Mouse (Mus musculus) brain, embryonic 14.5 days (tissue): ENCODE results near the gene Ano6.
A peak's percentile ranks its signal among the peaks of the same experiment; 100 is the strongest.

Source experiments
- CTCF ChIP-seq: fragments of 200-500 bp; IDR thresholded peaks from 2 replicates; pipeline ENCODE4 v1.5.1; 2012; ENCODE audit warnings: inconsistent platforms, mild to moderate bottlenecking, moderate library complexity, borderline replicate concordance; ENCODE audit not compliant: insufficient read depth, insufficient read length; ENCODE audit errors: extremely low read depth
- POLR2A ChIP-seq: fragments of 200-500 bp; IDR thresholded peaks from 2 replicates; pipeline ENCODE4 v1.6.1; 2012; ENCODE audit warnings: mild to moderate bottlenecking, inconsistent platforms, borderline replicate concordance; ENCODE audit not compliant: poor library complexity, insufficient read depth, insufficient read length, severe bottlenecking; ENCODE audit errors: extremely low read depth

DNA sequence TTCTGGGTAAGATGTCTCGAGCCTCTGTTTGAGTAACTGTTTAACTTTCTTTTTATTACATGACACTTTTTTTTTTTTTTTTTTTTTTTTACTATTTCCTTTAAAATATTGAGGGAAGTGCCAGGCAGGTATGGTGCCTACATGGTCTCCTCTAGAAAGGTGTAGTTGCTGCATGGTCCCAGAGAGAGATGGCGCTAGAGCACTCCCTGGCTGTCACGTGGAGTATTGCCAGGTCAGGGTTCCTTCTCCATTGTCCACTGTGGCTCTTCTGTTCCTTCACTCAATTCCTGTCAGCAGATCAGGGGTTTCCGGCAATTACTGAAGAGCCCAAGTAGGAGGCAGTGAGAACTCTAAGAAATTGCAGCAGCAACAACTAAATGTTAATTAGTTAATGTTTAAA, 152.8 kb downstream of the Ano6 start:
- no peak for TF ChIP-seq POLR2A
- TF ChIP-seq CTCF = peak; percentile 49; the same call in 1 of the 2 replicates
